Mouse (Mus musculus) kidney, postnatal 10 days (tissue): ENCODE measurements around the gene Srrm4.
A peak's percentile ranks its signal among the peaks of the same experiment; 100 is the strongest.

Experiments used
- DNase-seq: peaks from one replicate; pipeline ENCODE4 v3.0.0; 2021; ENCODE audit warnings: mixed read lengths

Gene Srrm4

GRCm38 (mm10) chr5:116400042-116400730 is 191.4 kb downstream of the Srrm4 start:
- peak; percentile 47 for DNase-seq

GRCm38 (mm10) chr5:116396104-116396503 is 195.5 kb downstream of the Srrm4 start:
- DNase-seq = no peak

GRCm38 (mm10) chr5:116392603-116393002 is 199.0 kb downstream of the Srrm4 start:
- no peak for DNase-seq

- DNase-seq = peak; percentile 67
Observed at GRCm38 (mm10) chr5:116389856-116390542, 201.6 kb downstream of the Srrm4 start.

- DNase-seq = peak; percentile 12
Observed at GRCm38 (mm10) chr5:116389321-116389720, 202.3 kb downstream of the Srrm4 start.
